Mouse (Mus musculus): ENCODE data around the gene Phrf1.

DNA sequence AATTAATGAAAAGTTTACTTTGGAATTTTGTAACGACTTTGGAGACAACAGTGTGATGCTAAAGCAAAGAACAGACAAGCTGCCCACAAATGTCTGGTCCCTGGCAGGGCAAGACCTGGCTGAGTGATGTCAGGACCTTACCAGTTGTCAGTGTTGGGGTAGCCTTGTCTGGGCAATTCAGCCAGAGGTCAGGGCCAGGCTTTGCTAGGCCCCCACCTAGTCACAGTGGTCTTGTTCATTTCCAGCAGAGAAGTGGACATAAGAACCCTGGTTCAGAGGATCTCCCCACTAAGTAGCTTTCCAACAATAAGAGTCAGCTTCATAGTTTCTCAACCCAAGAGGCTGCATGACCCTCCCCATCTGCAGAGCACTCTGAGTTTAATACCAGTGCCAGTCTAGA is 8.2 kb upstream of the Phrf1 start:
- TF ChIP-seq CTCF (IDR thresholded peaks at IDR 0.05; ENCODE audit: low read depth, low read length) (no peak), POLR2A (IDR thresholded peaks at IDR 0.05; ENCODE audit: extremely low read depth, insufficient read depth, low read length) (no peak)

Measured in liver, adult 2 months (tissue).